Mouse (Mus musculus) liver, postnatal 0 days (tissue): ENCODE measurements around the gene Cmtm2a. TPM values are rescaled to one million over a fixed set of nuclear protein-coding genes. Genes with fewer than 3 reads are reported as not detected.

Experiments used
- ATAC-seq: fragments of 200-750 bp; cut with Nextera tagmentation; 2 replicates; pipeline ENCODE4 v1.8.0; 2017; ENCODE audit warnings: mild to moderate bottlenecking, moderate library complexity
- DNase-seq: peaks from one replicate; pipeline ENCODE4 v3.0.0-alpha.2; 2016
- H3K27ac ChIP-seq: fragments of 300-500 bp; sonication (generic); 2 replicates; pipeline ENCODE4 v1.5.1; 2014; ENCODE audit warnings: antibody characterized with exemption, moderate library complexity, mild to moderate bottlenecking, low read depth
- H3K27me3 ChIP-seq: fragments of 300-500 bp; sonication (generic); 2 replicates; pipeline ENCODE4 v1.6.1; 2014; ENCODE audit warnings: low read length, control low read depth, mixed read lengths; ENCODE audit not compliant: insufficient read depth
- H3K36me3 ChIP-seq: fragments of 300-500 bp; sonication (generic); replicated peaks from 2 replicates; pipeline ENCODE4 v1.6.1; 2014; ENCODE audit warnings: mild to moderate bottlenecking, control low read depth, low read length, moderate library complexity, mixed read lengths; ENCODE audit not compliant: insufficient read depth
- H3K4me1 ChIP-seq: fragments of 300-500 bp; sonication (generic); 2 replicates; pipeline ENCODE4 v1.6.1; 2014; ENCODE audit warnings: antibody characterized with exemption, mild to moderate bottlenecking, control low read depth; ENCODE audit not compliant: insufficient read depth
- H3K4me2 ChIP-seq: fragments of 300-500 bp; sonication (generic); 2 replicates; pipeline ENCODE4 v1.6.1; 2014; ENCODE audit warnings: low read depth, mild to moderate bottlenecking, low read length, moderate library complexity, mixed read lengths
- H3K4me3 ChIP-seq: fragments of 300-500 bp; sonication (generic); 2 replicates; pipeline ENCODE4 v1.5.1; 2014; ENCODE audit warnings: low read depth, low read length
- H3K9ac ChIP-seq: fragments of 300-500 bp; sonication (generic); replicated peaks from 2 replicates; pipeline ENCODE4 v1.6.1; 2014; ENCODE audit warnings: mild to moderate bottlenecking, moderate library complexity
- H3K9me3 ChIP-seq: fragments of 300-500 bp; sonication (generic); 2 replicates; pipeline ENCODE4 v1.6.1; 2016; ENCODE audit warnings: mild to moderate bottlenecking, control low read depth, low read length, mixed read lengths
- CTCF ChIP-seq: sonication (generic); IDR thresholded peaks from 2 replicates; pipeline ENCODE4 v1.5.1; 2016; ENCODE audit warnings: antibody characterized with exemption, low read depth
- EP300 ChIP-seq: IDR thresholded peaks from 2 replicates; pipeline ENCODE4 v1.6.1; 2016; ENCODE audit warnings: antibody characterized with exemption, low read depth, mild to moderate bottlenecking
- WGBS: fragments of 180-500 bp; shearing (Covaris S2); extraction: QIAGEN DNeasy Blood & Tissue Kit; methylation state at CpG from one replicate; pipeline ENCODE4 v1.1.7; 2014; ENCODE audit not compliant: insufficient replicate concordance; 5-methylcytosine and 5-hydroxymethylcytosine counted together
- polyA plus RNA-seq: library from polyadenylated mRNA; unstranded; fragments of >200 nt; fragmentation: Nextera tagmentation; extraction: Ambion mirVana; gene quantifications from 2 replicates; pipeline ENCODE4 v1.2.1, GENCODE M21; 2015

The Cmtm2a gene
- polyA plus RNA-seq, 1 experiment from 2014 or later = not detected

DNA sequence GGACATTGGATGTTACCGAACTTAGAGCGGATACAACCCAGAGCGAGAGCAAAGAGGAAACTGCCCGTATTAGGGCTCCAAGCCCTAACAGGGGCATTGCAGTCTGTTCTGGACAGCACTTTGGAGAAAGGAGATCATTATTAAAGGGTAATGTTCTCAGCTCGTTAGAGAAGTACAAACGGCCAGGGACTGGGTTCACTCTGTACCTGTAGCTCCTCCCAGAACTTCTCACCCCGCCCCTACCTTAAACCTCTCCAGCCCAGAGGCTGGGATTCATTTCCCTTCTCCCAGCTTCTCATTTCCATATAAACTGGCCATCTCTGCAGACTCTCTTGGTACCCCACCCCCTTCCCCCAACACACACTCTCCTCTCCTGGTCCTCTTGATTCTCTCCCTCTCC, 41.5 kb downstream of the Cmtm2a start:
- ATAC-seq (no peak), DNase-seq (peak; percentile 33)
- Histone ChIP-seq H3K27ac (peak overlapping the region; percentile 84; the same call in 1 of the 2 replicates), H3K4me1 (peaks cover 17% of the 10 kb centered on the region), H3K9me3 (no peaks in the 10 kb centered on the region), H3K4me3 (peak overlapping the region; percentile 79), H3K9ac (peak overlapping the region; percentile 76; the same call in 1 of the 2 replicates), H3K36me3 (no peaks in the 10 kb centered on the region), H3K27me3 (no peaks in the 10 kb centered on the region), H3K4me2 (peak overlapping the region; percentile 93)
- no peak for TF ChIP-seq CTCF
- no peak for TF ChIP-seq EP300
- under 1% methylated on average over 7 of the region's 7 CpGs for WGBS

DNA sequence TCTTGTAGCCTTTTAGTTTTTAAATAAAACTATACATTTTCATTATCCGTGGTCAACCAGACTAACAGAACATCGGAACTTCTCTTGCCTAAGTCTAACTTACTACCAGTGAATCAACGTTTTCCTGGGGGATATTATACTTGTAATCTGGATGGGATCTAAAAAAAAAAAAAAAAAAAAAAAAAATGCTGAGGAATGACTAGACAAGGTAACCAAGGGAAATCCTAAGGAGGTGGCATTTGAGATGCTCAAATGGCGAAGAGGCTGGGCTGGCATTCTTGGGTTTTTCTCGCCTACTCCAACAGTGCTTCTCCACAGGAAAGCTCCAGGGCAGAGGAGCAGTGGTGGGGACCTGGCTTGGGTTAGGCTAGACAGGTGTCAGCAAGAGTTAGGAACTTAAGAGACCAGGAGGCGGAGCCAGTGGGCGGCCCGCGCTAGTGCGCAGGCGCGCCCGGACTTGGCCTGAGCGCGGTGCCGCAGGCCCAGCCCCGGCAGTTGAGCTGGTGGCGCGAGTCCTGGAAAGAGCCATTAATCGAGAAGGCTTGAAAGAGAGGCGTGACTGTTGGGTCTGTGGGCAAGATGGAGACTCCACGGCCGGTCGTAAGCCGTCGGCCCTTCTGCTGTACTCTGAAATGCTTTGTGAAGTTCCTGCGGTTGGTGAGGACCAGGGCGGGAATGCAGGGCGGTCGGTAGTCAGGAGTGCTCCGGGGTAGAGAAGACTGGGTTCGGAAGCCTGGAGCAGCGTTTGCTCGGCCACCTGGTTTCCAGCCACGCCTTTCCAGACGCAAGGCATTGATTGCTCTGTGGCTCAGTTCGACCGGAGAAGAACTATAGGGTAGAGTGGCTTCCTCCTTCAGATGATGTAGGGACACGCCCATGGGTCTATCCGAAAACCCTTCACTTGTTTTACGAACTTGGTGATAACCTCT, 42.3 kb downstream of the Cmtm2a start, which contains the start of gene Cklf:
TSS of gene Cklf (plus strand) at position 423 of the 929 bp plus-strand sequence.
- H3K9me3 ChIP-seq = no peaks in the 10 kb centered on the region
- H3K4me2 ChIP-seq = peak within 1 kb of the TSS; percentile 93
- peak; percentile 78 for ATAC-seq
- H3K36me3 ChIP-seq = no peaks in the 10 kb centered on the region
- peak within 1 kb of the TSS; percentile 79 for H3K4me3 ChIP-seq
- H3K4me1 ChIP-seq = peaks cover 17% of the 10 kb centered on the region
- H3K27ac ChIP-seq = peak within 1 kb of the TSS; percentile 84
- DNase-seq = peak; percentile 92
- TF ChIP-seq EP300 (no peak), CTCF (peak; percentile 47)
- H3K9ac ChIP-seq = peak within 1 kb of the TSS; percentile 76
- 4% methylated on average over 41 of the region's 41 CpGs for WGBS
- H3K27me3 ChIP-seq = no peaks in the 10 kb centered on the region

DNA sequence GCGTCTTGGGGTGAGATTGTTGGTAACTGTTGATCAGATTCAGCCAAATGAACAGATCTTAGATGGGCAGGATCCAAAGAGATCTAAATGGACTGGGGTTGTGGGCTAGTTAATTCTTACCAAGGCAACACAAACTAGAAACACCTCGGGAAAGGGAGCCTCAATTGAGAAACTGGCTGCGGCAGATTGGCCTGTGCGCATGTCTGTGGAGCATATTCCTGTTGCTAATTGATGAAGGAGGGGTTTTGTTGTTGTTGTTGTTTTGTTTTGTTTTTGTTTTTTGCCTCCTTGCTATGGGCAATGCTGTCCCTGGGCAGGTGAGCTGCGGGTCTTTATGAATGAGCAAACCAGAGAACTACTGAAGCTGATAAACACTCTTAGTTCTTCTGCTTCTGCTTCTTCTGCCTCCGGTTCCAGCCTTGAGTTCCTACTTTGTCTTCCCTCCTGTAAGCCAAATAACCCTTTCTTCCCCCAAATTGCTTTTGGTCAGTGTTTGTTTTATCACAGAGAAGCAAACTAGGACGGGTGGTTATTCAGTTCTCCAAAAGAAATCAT, 43.5 kb downstream of the Cmtm2a start:
- DNase-seq (no peak), ATAC-seq (no peak)
- TF ChIP-seq EP300 (no peak), CTCF (no peak)
- Histone ChIP-seq H3K9ac (no peak overlapping the region), H3K4me1 (peaks cover 17% of the 10 kb centered on the region), H3K27ac (no peak overlapping the region), H3K9me3 (no peaks in the 10 kb centered on the region), H3K36me3 (no peaks in the 10 kb centered on the region; the same call in 1 of the 2 replicates), H3K4me3 (no peak overlapping the region), H3K27me3 (no peaks in the 10 kb centered on the region), H3K4me2 (no peak overlapping the region)
- 73% methylated on average over 7 of the region's 7 CpGs for WGBS

DNA sequence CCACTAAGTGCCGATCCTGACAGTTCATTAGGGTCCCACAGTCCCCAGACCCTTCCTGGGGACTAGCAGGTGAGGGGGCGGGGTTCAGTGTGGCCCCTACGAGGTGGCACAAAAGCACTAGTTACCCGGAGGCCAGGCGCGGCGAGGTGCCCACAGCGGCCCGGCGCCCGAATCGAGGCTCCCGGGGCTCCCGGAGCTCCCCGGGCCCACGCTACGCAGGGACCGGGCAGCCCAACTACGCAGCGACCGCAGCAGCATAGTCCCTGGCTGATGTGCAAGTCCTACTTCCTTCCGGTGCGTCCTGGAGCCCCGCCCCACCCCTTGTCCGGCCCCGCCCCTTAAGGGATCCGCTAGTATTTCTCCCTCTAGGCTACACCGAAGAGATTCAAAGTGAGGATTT, 44.7 kb downstream of the Cmtm2a start, which contains the start of gene Tk2:
TSS of gene Tk2 (minus strand) at position 283 of the 400 bp plus-strand sequence.
- Histone ChIP-seq H3K4me1 (peaks cover 17% of the 10 kb centered on the region), H3K4me2 (peak within 1 kb of the TSS; percentile 88), H3K36me3 (no peaks in the 10 kb centered on the region; the same call in 1 of the 2 replicates), H3K27ac (peak within 1 kb of the TSS; percentile 91), H3K27me3 (no peaks in the 10 kb centered on the region), H3K4me3 (peak within 1 kb of the TSS; percentile 93), H3K9ac (peak within 1 kb of the TSS; percentile 91), H3K9me3 (no peaks in the 10 kb centered on the region)
- DNase-seq (peak; percentile 93), ATAC-seq (peak; percentile 86)
- TF ChIP-seq EP300 = no peak
- TF ChIP-seq CTCF = no peak
- under 1% methylated on average over 28 of the region's 28 CpGs for WGBS

DNA sequence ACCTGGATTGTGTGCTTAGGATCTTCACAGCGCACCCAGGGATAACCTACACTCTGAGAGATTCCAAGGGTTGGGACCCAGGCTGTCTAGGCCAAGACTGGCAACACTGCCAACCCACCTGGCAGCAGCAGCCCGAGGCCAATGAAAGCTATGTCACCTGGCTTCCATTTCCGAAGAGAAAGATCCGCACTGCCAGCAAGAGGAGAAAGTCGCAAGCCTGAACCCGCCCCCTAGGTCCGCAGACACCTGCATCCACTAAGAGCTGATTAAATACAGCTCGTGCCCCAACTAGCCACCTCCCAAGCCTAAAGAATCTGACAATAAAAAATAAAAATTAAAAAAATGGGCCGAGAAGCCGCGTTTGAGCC, 45.1 kb downstream of the Cmtm2a start:
- TF ChIP-seq EP300 = no peak
- TF ChIP-seq CTCF = no peak
- peaks cover 3% of the 10 kb centered on the region for H3K36me3 ChIP-seq
- H3K9me3 ChIP-seq = no peaks in the 10 kb centered on the region
- peak overlapping the region; percentile 88 for H3K4me2 ChIP-seq
- H3K27me3 ChIP-seq = no peaks in the 10 kb centered on the region
- ATAC-seq (peak; percentile 44), DNase-seq (peak; percentile 47)
- peak overlapping the region; percentile 91 for H3K27ac ChIP-seq
- peak overlapping the region; percentile 91 for H3K9ac ChIP-seq
- WGBS = 2% methylated on average over 11 of the region's 11 CpGs
- peaks cover 17% of the 10 kb centered on the region for H3K4me1 ChIP-seq
- H3K4me3 ChIP-seq = peak overlapping the region; percentile 93
